In the genomic region with DNA sequence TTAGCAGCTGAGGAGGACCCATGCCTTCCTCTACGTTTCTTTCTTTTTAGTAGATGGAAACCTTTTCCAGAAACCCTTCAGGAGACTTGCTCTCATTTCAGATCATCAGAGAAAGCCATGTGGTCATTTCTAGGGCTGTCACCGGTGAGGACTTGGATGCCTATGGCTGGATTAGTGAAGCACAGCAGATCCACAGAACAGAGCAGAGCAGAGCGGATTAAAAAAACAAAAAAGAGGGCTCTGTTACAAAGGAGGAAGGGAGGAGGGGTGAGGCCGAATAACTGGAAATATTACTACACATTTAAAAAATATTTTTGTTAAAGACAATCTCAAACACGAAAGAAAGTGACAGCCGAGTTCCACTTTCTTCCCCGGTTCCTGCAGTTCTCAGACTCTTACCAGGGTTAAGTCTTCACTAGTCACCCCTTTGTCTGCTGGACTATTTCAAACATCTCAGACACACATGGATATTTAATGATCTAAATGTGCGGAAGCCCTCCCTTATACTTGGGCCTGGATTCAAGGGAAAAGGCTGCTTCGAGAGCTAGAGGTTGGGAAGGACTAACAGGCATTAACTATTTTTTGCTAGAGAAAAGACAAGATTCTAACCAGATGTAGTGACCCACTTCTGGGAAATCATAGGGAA, we compare ENCODE assay signal across 16 mouse cellular contexts.
DNase-seq lines count a peak whose midpoint lies in the region; ATAC-seq and TF ChIP-seq lines count a peak whose summit lies in the region.
"Had no signal": no experiment of that assay in that cellular context is flagged by ENCODE, and none has a peak within 500 bp of the region (broad histone marks: within the 10 kb centered on the region; RNA-seq: fewer than 3 reads in every experiment).

No protein-coding gene starts in this region.

- 0 out of 2 replicates have a peak overlapping the region, but pooled peaks have one; percentile 66 for H3K27ac ChIP-seq in hindbrain, embryonic 10.5 days
- H3K27ac ChIP-seq in hindbrain, embryonic 14.5 days, result no peak overlapping the region
- no peak overlapping the region for H3K27ac ChIP-seq in lung, embryonic 16.5 days (ENCODE audit: low read length)
- H3K27ac ChIP-seq in CH12.LX (ENCODE audit: insufficient read depth, low read depth), result peak overlapping the region; percentile 24; the same call in 1 of the 2 replicates
- H3K27ac ChIP-seq in embryonic facial prominence, embryonic 15.5 days (replicated peaks), result 0 out of 2 replicates have a peak overlapping the region, but pooled peaks have one; percentile 17
- H3K27ac ChIP-seq: hindbrain, embryonic 12.5 days; liver, embryonic 13.5 days; neural tube, embryonic 12.5 days had no signal

- no peak for DNase-seq in hindbrain, embryonic 10.5 days (ENCODE audit: low spot score)
- no peak for DNase-seq in hindbrain, embryonic 14.5 days (ENCODE audit: low spot score)
- no peak for DNase-seq in lung, postnatal 4 days
- no peak for DNase-seq in CH12.LX (ENCODE audit: extremely low read depth)
- no peak for DNase-seq in MN1 (ENCODE audit: low spot score)
- DNase-seq: cerebellum, adult 2 months; cerebellum, postnatal 36 days; forebrain, postnatal 0 days; kidney, postnatal 14 days; left cerebral cortex, postnatal 4 days; liver, embryonic 13.5 days had no signal

- in situ Hi-C loops in CH12.LX (cut with MboI; ENCODE audit: low pct_ligation_motif_present, low pct_unique_long_range_greater_than_20kb, low sequenced_read_pairs), result no loop called here

- TF ChIP-seq POLR2A in CH12.LX (IDR thresholded peaks at IDR 0.05; ENCODE audit: low read depth, low read length), result no peak

- no peak for TF ChIP-seq RAD21 in CH12.LX (IDR thresholded peaks at IDR 0.05; ENCODE audit: low read depth, low read length)

- no peak for ATAC-seq in hindbrain, embryonic 14.5 days (ENCODE audit: low FRiP score)
- ATAC-seq in lung, embryonic 16.5 days (ENCODE audit: low read depth), result peak; percentile 64
- no peak for ATAC-seq in embryonic facial prominence, embryonic 15.5 days (ENCODE audit: insufficient number of reproducible peaks, low FRiP score, low TSS enrichment, low read depth)
- ATAC-seq: forebrain, postnatal 0 days; lung, postnatal 0 days had no signal

- H3K4me1 ChIP-seq in hindbrain, embryonic 10.5 days (replicated peaks), result peaks cover 60% of the 10 kb centered on the region
- H3K4me1 ChIP-seq in hindbrain, embryonic 14.5 days (replicated peaks; ENCODE audit: control insufficient read depth, insufficient read depth, low read length), result 0 out of 2 replicates have a peak, but pooled peaks cover 7% of the 10 kb centered on the region
- peaks cover 17% of the 10 kb centered on the region for H3K4me1 ChIP-seq in lung, embryonic 16.5 days (replicated peaks; ENCODE audit: control insufficient read depth, insufficient read depth, low read length)
- peaks cover 26 to 74% of the 10 kb centered on the region in 2 experiments for H3K4me1 ChIP-seq in CH12.LX (ENCODE audit: control insufficient read depth in 1 of 2, insufficient read depth in 2 of 2)
- peaks cover 32% of the 10 kb centered on the region for H3K4me1 ChIP-seq in embryonic facial prominence, embryonic 15.5 days
- H3K4me1 ChIP-seq: liver, embryonic 13.5 days had no signal

- dilution Hi-C loops in CH12.LX (cut with MboI; ENCODE audit: extremely low pct_ligation_motif_present, extremely low pct_unique_long_range_greater_than_20kb, low sequenced_read_pairs), result no loop called here

- H3K79me2 ChIP-seq in CH12.LX (replicated peaks; ENCODE audit: control insufficient read depth, extremely low read depth, insufficient read depth, poor library complexity, severe bottlenecking), result no peaks in the 10 kb centered on the region

- H3K9me3 ChIP-seq in hindbrain, embryonic 10.5 days, result no peaks in the 10 kb centered on the region
- no peaks in the 10 kb centered on the region for H3K9me3 ChIP-seq in hindbrain, embryonic 14.5 days (ENCODE audit: control insufficient read depth, low read length)
- H3K9me3 ChIP-seq in lung, embryonic 16.5 days (ENCODE audit: control insufficient read depth, low read length), result no peaks in the 10 kb centered on the region
- H3K9me3 ChIP-seq in CH12.LX (replicated peaks; ENCODE audit: low read length), result no peaks in the 10 kb centered on the region
- H3K9me3 ChIP-seq in embryonic facial prominence, embryonic 15.5 days (replicated peaks), result no peaks in the 10 kb centered on the region
- H3K9me3 ChIP-seq: hindbrain, embryonic 12.5 days; liver, embryonic 13.5 days; neural tube, embryonic 12.5 days had no signal

- H3K36me3 ChIP-seq in hindbrain, embryonic 10.5 days, result no peaks in the 10 kb centered on the region
- no peaks in the 10 kb centered on the region for H3K36me3 ChIP-seq in hindbrain, embryonic 14.5 days (replicated peaks; ENCODE audit: control insufficient read depth, insufficient read depth)
- no peaks in the 10 kb centered on the region for H3K36me3 ChIP-seq in lung, embryonic 16.5 days (ENCODE audit: control insufficient read depth, insufficient read depth, low read length)
- no peaks in the 10 kb centered on the region for H3K36me3 ChIP-seq in CH12.LX (replicated peaks in 1 of 2; ENCODE audit: control insufficient read depth in 1 of 2, insufficient read depth in 1 of 2, low read length in 1 of 2)
- no peaks in the 10 kb centered on the region for H3K36me3 ChIP-seq in embryonic facial prominence, embryonic 15.5 days
- H3K36me3 ChIP-seq: hindbrain, embryonic 12.5 days; liver, embryonic 13.5 days; neural tube, embryonic 12.5 days had no signal

- H3K4me2 ChIP-seq in hindbrain, embryonic 14.5 days (replicated peaks), result no peak overlapping the region
- H3K4me2 ChIP-seq in lung, embryonic 16.5 days (ENCODE audit: low read depth, low read length), result no peak overlapping the region
- H3K4me2 ChIP-seq in CH12.LX (ENCODE audit: insufficient read depth, low read depth, poor library complexity, severe bottlenecking), result peak overlapping the region; percentile 93
- peak overlapping the region; percentile 13; the same call in 1 of the 2 replicates for H3K4me2 ChIP-seq in embryonic facial prominence, embryonic 15.5 days (replicated peaks)
- H3K4me2 ChIP-seq: hindbrain, embryonic 12.5 days; liver, embryonic 13.5 days; neural tube, embryonic 12.5 days had no signal

- no peak overlapping the region for H3K9ac ChIP-seq in hindbrain, embryonic 14.5 days
- H3K9ac ChIP-seq in lung, embryonic 16.5 days (ENCODE audit: low read length), result no peak overlapping the region
- no peak overlapping the region for H3K9ac ChIP-seq in CH12.LX (ENCODE audit: insufficient read depth, low read depth)
- H3K9ac ChIP-seq in embryonic facial prominence, embryonic 15.5 days, result no peak overlapping the region
- H3K9ac ChIP-seq: forebrain, postnatal 0 days; hindbrain, embryonic 12.5 days; liver, embryonic 13.5 days; neural tube, embryonic 12.5 days had no signal

- 82% methylated on average over 9 of the region's 9 CpGs for WGBS in hindbrain, embryonic 10.5 days
- WGBS in hindbrain, embryonic 14.5 days, result 74% methylated on average over 9 of the region's 9 CpGs
- WGBS in lung, embryonic 16.5 days, result 46% methylated on average over 9 of the region's 9 CpGs
- 44% methylated on average over 9 of the region's 9 CpGs for WGBS in embryonic facial prominence, embryonic 15.5 days

- no peak for TF ChIP-seq CTCF in CH12.LX (conservative IDR thresholded peaks at IDR 0.05 in 1 of 2, IDR thresholded peaks at IDR 0.05 in 1 of 2; ENCODE audit: low read depth in 2 of 2, low read length in 2 of 2)

- TF ChIP-seq EP300 in CH12.LX (IDR thresholded peaks at IDR 0.05; ENCODE audit: low read length), result 0 out of 2 replicates have a peak, but pooled peaks have one; percentile 30

- peaks cover 4% of the 10 kb centered on the region; the same call in 1 of the 2 replicates for H3K27me3 ChIP-seq in hindbrain, embryonic 10.5 days (ENCODE audit: insufficient read depth, poor library complexity, severe bottlenecking)
- H3K27me3 ChIP-seq in hindbrain, embryonic 14.5 days (ENCODE audit: control insufficient read depth, insufficient read depth, low read length), result no peaks in the 10 kb centered on the region
- no peaks in the 10 kb centered on the region; the same call in 1 of the 2 replicates for H3K27me3 ChIP-seq in lung, embryonic 16.5 days (ENCODE audit: control insufficient read depth, insufficient read depth, low read depth, low read length)
- H3K27me3 ChIP-seq in CH12.LX (replicated peaks), result peaks cover 2% of the 10 kb centered on the region
- H3K27me3 ChIP-seq in embryonic facial prominence, embryonic 15.5 days, result no peaks in the 10 kb centered on the region
- H3K27me3 ChIP-seq: hindbrain, embryonic 12.5 days; liver, embryonic 13.5 days; neural tube, embryonic 12.5 days had no signal

- no peak overlapping the region for H3K4me3 ChIP-seq in hindbrain, embryonic 10.5 days
- no peak overlapping the region for H3K4me3 ChIP-seq in hindbrain, embryonic 14.5 days (replicated peaks; ENCODE audit: low read length)
- no peak overlapping the region for H3K4me3 ChIP-seq in lung, embryonic 16.5 days (ENCODE audit: low read length)
- H3K4me3 ChIP-seq in CH12.LX (replicated peaks in 1 of 3; ENCODE audit: low read depth in 2 of 3, low read length in 2 of 3, poor library complexity in 1 of 3), result no peak overlapping the region
- no peak overlapping the region for H3K4me3 ChIP-seq in embryonic facial prominence, embryonic 15.5 days (replicated peaks)
- H3K4me3 ChIP-seq: hindbrain, embryonic 12.5 days; liver, embryonic 13.5 days; neural tube, embryonic 12.5 days had no signal

TF ChIP-seq in CH12.LX, 34 proteins besides CTCF, POLR2A, EP300 and RAD21 (continues in another document):
- TF ChIP-seq JUN (IDR thresholded peaks at IDR 0.05; ENCODE audit: insufficient read depth, low read depth, low read length) (no peak), ZC3H11A (IDR thresholded peaks at IDR 0.05; ENCODE audit: low read depth, low read length) (no peak), MAZ (IDR thresholded peaks at IDR 0.05; ENCODE audit: low read depth, low read length) (no peak), CHD1 (IDR thresholded peaks at IDR 0.05; ENCODE audit: low read depth, low read length) (peak; percentile 46; the same call in 1 of the 2 replicates), TBP (conservative IDR thresholded peaks at IDR 0.05; ENCODE audit: low read depth, low read length) (no peak), IRF4 (IDR thresholded peaks at IDR 0.05; ENCODE audit: low read depth, low read length) (no peak), GABPA (IDR thresholded peaks at IDR 0.05; ENCODE audit: insufficient replicate concordance, low read depth, low read length) (no peak), MYC (IDR thresholded peaks at IDR 0.05; ENCODE audit: low read depth, low read length) (0 out of 2 replicates have a peak, but pooled peaks have one; percentile 54), CHD2 (IDR thresholded peaks at IDR 0.05; ENCODE audit: low read length) (no peak), RCOR1 (conservative IDR thresholded peaks at IDR 0.05; ENCODE audit: low read depth, low read length) (0 out of 2 replicates have a peak, but pooled peaks have one; percentile 36), JUND (conservative IDR thresholded peaks at IDR 0.05; ENCODE audit: low read depth, low read length) (no peak), KAT2A (IDR thresholded peaks at IDR 0.05; ENCODE audit: insufficient replicate concordance, low read length) (no peak), NRF1 (IDR thresholded peaks at IDR 0.05; ENCODE audit: low read depth, low read length) (no peak), MAX (IDR thresholded peaks at IDR 0.05; ENCODE audit: low read length) (0 out of 2 replicates have a peak, but pooled peaks have one; percentile 39)

Comparison
In these comparisons a context has a peak if more than half of its experiments do, and no peak if none do; other contexts are left out.
1. H3K27ac ChIP-seq: peak in hindbrain, embryonic 10.5 days (single experiment), CH12.LX (single experiment) and embryonic facial prominence, embryonic 15.5 days (single experiment); none in hindbrain, embryonic 14.5 days (single experiment) and lung, embryonic 16.5 days (single experiment).
2. H3K4me2 ChIP-seq: peak in CH12.LX (single experiment) and embryonic facial prominence, embryonic 15.5 days (single experiment); none in hindbrain, embryonic 14.5 days (single experiment) and lung, embryonic 16.5 days (single experiment).